ENCODE assay signal across 16 mouse cellular contexts in the genomic region with DNA sequence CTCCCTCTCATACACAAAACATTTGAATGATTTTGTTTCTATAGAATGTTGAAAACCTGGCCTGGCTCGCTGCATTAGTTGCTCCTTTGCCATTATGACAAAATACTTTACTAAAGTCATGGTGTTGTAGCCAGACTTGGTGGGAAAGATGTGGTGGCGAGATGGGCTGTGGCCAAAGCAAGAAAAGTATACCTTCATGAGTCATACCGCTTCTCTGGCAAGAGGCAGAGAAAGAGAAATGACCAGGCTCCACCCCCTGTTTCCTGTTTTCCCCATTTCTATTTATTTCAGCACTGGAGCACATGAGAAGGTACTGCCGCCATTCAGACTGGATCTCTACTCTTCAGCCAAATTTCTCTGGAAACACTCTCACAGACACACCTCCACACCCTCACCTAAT. TPM values are rescaled to one million over a fixed set of nuclear protein-coding genes. Genes with fewer than 3 reads are reported as not detected.
DNase-seq lines count a peak whose midpoint lies in the region; ATAC-seq and TF ChIP-seq lines count a peak whose summit lies in the region.
"Had no signal": no experiment of that assay in that cellular context is flagged by ENCODE, and none has a peak within 500 bp of the region (broad histone marks: within the 10 kb centered on the region; RNA-seq: fewer than 3 reads in every experiment).

No protein-coding gene starts in this region.

- no peaks in the 10 kb centered on the region; the same call in 1 of the 2 replicates for H3K4me1 ChIP-seq in lung, embryonic 14.5 days (ENCODE audit: insufficient read depth)
- H3K4me1 ChIP-seq in heart, embryonic 12.5 days (replicated peaks), result no peaks in the 10 kb centered on the region
- H3K4me1 ChIP-seq: forebrain, embryonic 10.5 days; hindbrain, embryonic 10.5 days had no signal

- no peaks in the 10 kb centered on the region for H3K27me3 ChIP-seq in lung, embryonic 14.5 days (ENCODE audit: insufficient read depth, low read length)
- no peaks in the 10 kb centered on the region for H3K27me3 ChIP-seq in myocyte (ENCODE audit: control insufficient read depth, insufficient read depth, insufficient read length)
- no peaks in the 10 kb centered on the region for H3K27me3 ChIP-seq in heart, embryonic 12.5 days (replicated peaks)

- no peak for ATAC-seq in lung, embryonic 14.5 days (ENCODE audit: insufficient read depth)
- ATAC-seq in heart, embryonic 12.5 days (ENCODE audit: insufficient number of reproducible peaks, low FRiP score), result no peak
- ATAC-seq: forebrain, embryonic 14.5 days had no signal

- H3K9me3 ChIP-seq in lung, embryonic 14.5 days (ENCODE audit: low read depth, low read length), result no peaks in the 10 kb centered on the region
- no peaks in the 10 kb centered on the region for H3K9me3 ChIP-seq in heart, embryonic 12.5 days (replicated peaks)
- H3K9me3 ChIP-seq: embryonic facial prominence, embryonic 10.5 days; forebrain, embryonic 10.5 days; hindbrain, embryonic 10.5 days had no signal

- no peak overlapping the region for H3ac ChIP-seq in myocyte (ENCODE audit: control insufficient read depth, insufficient read length)

- no peak overlapping the region for H3K4me2 ChIP-seq in lung, embryonic 14.5 days
- peak overlapping the region; percentile 49 for H3K4me2 ChIP-seq in myocyte (ENCODE audit: low read depth)
- no peak overlapping the region for H3K4me2 ChIP-seq in heart, embryonic 12.5 days
- H3K4me2 ChIP-seq: hindbrain, embryonic 14.5 days had no signal

- TF ChIP-seq POLR2A in myocyte (IDR thresholded peaks at IDR 0.05; ENCODE audit: insufficient read length, low read depth), result no peak

- WGBS in lung, embryonic 14.5 days, result 40% methylated on average over 4 of the region's 4 CpGs
- WGBS in heart, embryonic 12.5 days, result 65% methylated on average over 4 of the region's 4 CpGs

- H3K79me2 ChIP-seq in myocyte (ENCODE audit: control insufficient read depth, insufficient read depth), result no peaks in the 10 kb centered on the region

- no peak overlapping the region for H3K27ac ChIP-seq in lung, embryonic 14.5 days (ENCODE audit: low read depth)
- H3K27ac ChIP-seq in heart, embryonic 12.5 days (ENCODE audit: poor library complexity, severe bottlenecking), result no peak overlapping the region
- H3K27ac ChIP-seq: embryonic facial prominence, embryonic 10.5 days; forebrain, embryonic 10.5 days; gastrocnemius, adult 2 months; hindbrain, embryonic 10.5 days; hindbrain, embryonic 14.5 days had no signal

- TF ChIP-seq CTCF in lung, embryonic 14.5 days (IDR thresholded peaks at IDR 0.05; ENCODE audit: low read depth), result no peak

- H3K36me3 ChIP-seq in lung, embryonic 14.5 days (ENCODE audit: insufficient read depth), result no peaks in the 10 kb centered on the region
- no peaks in the 10 kb centered on the region for H3K36me3 ChIP-seq in myocyte (ENCODE audit: control insufficient read depth, insufficient read depth)
- H3K36me3 ChIP-seq in heart, embryonic 12.5 days, result no peaks in the 10 kb centered on the region
- H3K36me3 ChIP-seq: embryonic facial prominence, embryonic 10.5 days; forebrain, embryonic 10.5 days; hindbrain, embryonic 10.5 days had no signal

- peak; percentile 16 for DNase-seq in lung, embryonic 14.5 days
- no peak for DNase-seq in lung, postnatal 14 days
- DNase-seq in 3134 (ENCODE audit: extremely low read depth, insufficient read length, low spot score), result peak; percentile 32
- DNase-seq in 416B (ENCODE audit: low read depth), result peak; percentile 88
- DNase-seq: adrenal gland, adult 8-10 months; adrenal gland, postnatal 36 days; gastrocnemius, adult 2 months; gastrocnemius, postnatal 25 days had no signal

- H3K4me3 ChIP-seq in lung, embryonic 14.5 days (ENCODE audit: low read depth, low read length), result no peak overlapping the region
- no peak overlapping the region for H3K4me3 ChIP-seq in myocyte
- H3K4me3 ChIP-seq in heart, embryonic 12.5 days, result no peak overlapping the region
- H3K4me3 ChIP-seq: embryonic facial prominence, embryonic 10.5 days; forebrain, embryonic 10.5 days; gastrocnemius, adult 2 months; hindbrain, embryonic 10.5 days had no signal

- no peak overlapping the region for H3K9ac ChIP-seq in lung, embryonic 14.5 days
- no peak overlapping the region for H3K9ac ChIP-seq in heart, embryonic 12.5 days
- H3K9ac ChIP-seq: hindbrain, embryonic 14.5 days had no signal

TF ChIP-seq in myocyte, 11 proteins besides CTCF, POLR2A, EP300 and RAD21:
- TF ChIP-seq CEBPB (IDR thresholded peaks at IDR 0.05; ENCODE audit: insufficient read depth, poor library complexity, severe bottlenecking) (no peak), E2F4 (IDR thresholded peaks at IDR 0.05; ENCODE audit: insufficient read depth) (no peak), USF1 (IDR thresholded peaks at IDR 0.05; ENCODE audit: low read depth) (no peak), TCF3 (IDR thresholded peaks at IDR 0.05; ENCODE audit: insufficient read length, low read depth) (no peak), MAX (IDR thresholded peaks at IDR 0.05; ENCODE audit: low read depth) (no peak), SRF (IDR thresholded peaks at IDR 0.05; ENCODE audit: control insufficient read depth, insufficient read length, low read depth) (no peak), TCF12 (IDR thresholded peaks at IDR 0.05; ENCODE audit: insufficient read depth, poor library complexity, severe bottlenecking) (no peak), MYOG (IDR thresholded peaks at IDR 0.05; ENCODE audit: control insufficient read depth in 1 of 3, insufficient read depth in 1 of 3, insufficient read length in 2 of 3, low read depth in 2 of 3) (no peak), REST (IDR thresholded peaks at IDR 0.05; ENCODE audit: insufficient read depth, insufficient read length) (no peak), MYOD1 (IDR thresholded peaks at IDR 0.05; ENCODE audit: control insufficient read depth in 1 of 3, insufficient read length in 2 of 3, low read depth in 2 of 3) (no peak), POLR2AphosphoS2 (IDR thresholded peaks at IDR 0.05; ENCODE audit: insufficient read length, low read depth) (no peak)

RNA-seq across cellular contexts. Expression of a gene that starts 35.0 kb away (rescaled TPM):
- 0.25 and 0.60 TPM in 2 replicates for polyA plus RNA-seq in lung, embryonic 14.5 days (2014; fragmentation: Nextera tagmentation; extraction: Ambion mirVana)
- polyA plus RNA-seq in myocyte (2012; fragmentation: generic; extraction: Trizol), result not detected
- 0.10 and 0.18 TPM in 2 replicates for polyA plus RNA-seq in heart, embryonic 12.5 days (2016; fragmentation: Nextera tagmentation; extraction: Ambion mirVana)
- polyA plus RNA-seq: C2C12 had no signal
